Mouse (Mus musculus) adrenal gland, adult 2 months (tissue): ENCODE measurements around the gene Dusp16. TPM values are rescaled to one million over a fixed set of nuclear protein-coding genes. Genes with fewer than 3 reads are reported as not detected.
A peak's percentile ranks its signal among the peaks of the same experiment; 100 is the strongest.
"Not testable (repeated sequence)": the region's sequence is repeated elsewhere in the genome, so short reads cannot be mapped to it uniquely, and the experiment has no call there.

Source experiments
- DNase-seq: peaks from one replicate; pipeline ENCODE4 v3.0.0; 2021
- polyA plus RNA-seq: library from polyadenylated mRNA; depleted of rRNA; stranded (reverse); fragments of >200 nt; gene quantifications from 2 replicates; pipeline ENCODE4 v1.2.3, GENCODE M21; 2012; rRNA removed
- total RNA-seq, 2 experiments: library from RNA; stranded (reverse); gene quantifications; 2 replicates each; pipeline ENCODE4 v1.2.3; 2021

The Dusp16 gene
- total and polyA plus RNA-seq, 3 experiments, result 19.8 to 28.6 (median 22.7) TPM

GRCm38 (mm10) chr6:134700451-134701210 is 91.8 kb downstream of the Dusp16 start:
- peak; percentile 75 for DNase-seq

DNA sequence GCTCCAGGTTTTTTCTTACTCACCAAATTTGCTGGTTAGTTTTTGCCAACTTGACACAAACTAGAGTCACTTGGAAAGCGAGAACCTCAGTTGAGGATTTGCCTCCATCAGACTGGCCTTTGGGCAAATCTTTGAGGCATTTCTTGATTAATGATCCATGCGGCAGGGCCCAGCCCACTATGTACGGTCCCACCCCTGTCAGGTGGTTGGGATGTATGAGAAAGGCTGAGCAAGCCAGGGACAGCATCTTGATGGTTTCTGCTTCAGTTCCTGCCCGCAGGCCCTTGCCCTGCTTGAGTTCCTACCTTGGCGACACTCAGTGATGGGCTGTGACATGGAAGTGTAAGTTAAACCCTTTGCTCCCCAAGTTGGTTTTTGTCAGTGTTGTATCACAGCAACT is 94.2 kb downstream of the Dusp16 start:
- no peak for DNase-seq

DNA sequence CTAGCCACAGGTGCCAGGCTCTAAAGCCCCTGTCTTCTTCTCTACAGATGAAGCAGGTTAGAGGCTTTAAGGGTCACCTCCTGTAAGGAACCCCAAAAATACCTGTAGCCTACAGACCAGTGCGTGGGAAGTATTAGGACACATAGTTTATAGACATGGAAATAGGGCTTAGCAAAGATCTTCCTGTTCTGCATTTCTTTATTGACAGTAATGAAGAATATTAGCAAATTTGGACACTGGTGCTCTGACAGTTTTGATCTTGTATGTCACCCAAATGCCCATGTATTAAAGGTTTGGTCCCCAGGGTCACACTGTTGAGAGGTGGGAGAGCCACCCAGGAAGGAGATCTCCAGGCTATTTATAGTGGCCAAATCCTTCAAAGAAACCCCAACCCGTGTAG is 95.9 kb downstream of the Dusp16 start:
- DNase-seq, result no peak

DNA sequence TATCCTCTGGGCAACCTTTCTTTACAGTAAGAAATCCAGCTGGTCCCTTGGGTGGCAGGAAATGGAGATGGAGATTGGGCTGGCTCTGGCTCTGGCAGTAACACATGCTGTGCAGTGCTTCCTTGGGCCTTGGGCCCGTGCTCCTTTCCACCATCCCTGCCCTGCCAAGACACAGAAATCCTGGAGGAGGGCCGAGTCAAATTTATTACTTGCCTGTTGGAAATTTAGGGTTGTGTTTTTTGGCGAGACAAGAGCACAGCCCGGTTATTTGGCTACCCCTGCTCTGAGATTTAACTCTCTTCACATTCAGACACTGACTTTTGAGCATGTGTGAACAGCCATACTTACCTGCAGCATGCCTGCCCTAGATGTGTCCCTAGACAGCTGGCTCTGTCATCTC is 96.3 kb downstream of the Dusp16 start:
- DNase-seq, result peak; percentile 57

DNA sequence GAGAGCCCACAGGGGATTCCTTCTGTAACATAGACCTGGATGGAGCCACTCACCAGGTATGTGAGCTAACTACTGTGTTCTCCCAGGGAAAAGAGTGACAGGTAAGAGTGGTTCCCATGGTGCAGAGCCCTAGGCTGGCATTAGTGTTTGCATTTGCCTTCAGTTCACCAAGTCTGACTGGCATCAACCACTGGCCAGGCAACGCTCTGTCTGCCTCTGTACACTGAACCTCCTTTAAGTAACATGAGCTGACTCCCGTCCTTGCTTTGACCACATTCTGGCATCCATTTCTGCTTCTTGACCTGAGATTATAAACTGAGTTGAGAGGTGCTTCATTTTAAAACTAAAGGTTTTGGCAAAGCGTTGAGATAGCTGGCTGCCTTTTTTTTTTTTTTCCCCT is 96.8 kb downstream of the Dusp16 start:
- DNase-seq, result no peak

DNA sequence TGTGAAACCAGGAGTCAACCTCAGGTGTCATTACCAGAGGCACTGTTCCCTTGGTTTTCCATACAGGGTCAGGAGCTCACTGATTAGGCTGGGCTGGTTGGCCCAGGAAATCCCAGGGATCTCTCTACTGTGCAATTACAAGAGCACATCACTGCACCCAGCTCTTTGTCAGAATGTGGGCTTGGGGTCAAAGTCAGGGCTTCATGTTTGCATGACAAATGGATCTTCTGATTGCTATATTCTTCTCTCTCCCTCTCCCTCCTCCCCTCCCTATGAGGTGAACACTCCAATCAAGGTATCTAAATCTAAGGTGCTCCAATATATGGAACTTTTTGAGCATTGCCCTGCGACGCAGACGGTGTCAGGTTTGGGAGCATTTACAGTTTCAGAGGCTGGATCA is 97.4 kb downstream of the Dusp16 start:
- DNase-seq, result no peak

DNA sequence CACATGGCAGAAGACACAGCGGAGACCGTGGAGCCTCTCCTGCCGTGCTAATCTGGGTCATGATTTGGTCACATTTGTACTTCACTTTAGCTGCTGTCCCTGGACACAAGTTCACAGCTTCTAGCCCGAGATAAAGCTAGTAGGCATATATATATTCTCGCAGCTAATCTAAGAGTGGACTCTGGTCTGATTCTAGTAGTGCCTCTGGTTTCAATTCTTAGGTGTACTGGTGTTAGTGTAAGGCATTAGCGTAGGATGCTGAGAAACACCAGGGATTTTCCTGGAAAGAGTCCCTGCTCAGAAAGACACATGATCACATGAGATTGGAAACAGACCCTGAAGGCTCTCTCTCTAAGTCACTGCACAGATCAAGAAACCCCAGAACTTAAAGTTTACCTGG is 97.9 kb downstream of the Dusp16 start:
- no peak for DNase-seq

DNA sequence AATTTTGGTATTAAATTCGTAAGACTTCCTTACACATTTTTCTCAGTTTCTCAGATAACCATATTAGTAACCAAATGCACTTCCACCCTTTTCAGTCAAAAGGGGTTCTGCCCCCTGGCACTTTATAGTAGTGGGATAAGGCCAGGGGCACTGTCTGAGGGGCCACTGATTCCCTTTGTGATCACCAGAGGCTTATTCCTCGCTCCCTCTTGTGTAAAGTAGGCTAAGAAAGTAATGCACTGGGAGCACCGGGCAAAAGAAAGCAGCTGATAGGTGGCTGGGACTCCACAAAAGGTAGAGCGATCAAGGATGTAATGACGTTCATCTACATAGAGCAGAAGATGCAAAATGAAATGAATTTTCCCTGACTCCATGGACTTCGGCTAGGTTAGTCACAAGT is 106.9 kb downstream of the Dusp16 start:
- DNase-seq, result no peak

DNA sequence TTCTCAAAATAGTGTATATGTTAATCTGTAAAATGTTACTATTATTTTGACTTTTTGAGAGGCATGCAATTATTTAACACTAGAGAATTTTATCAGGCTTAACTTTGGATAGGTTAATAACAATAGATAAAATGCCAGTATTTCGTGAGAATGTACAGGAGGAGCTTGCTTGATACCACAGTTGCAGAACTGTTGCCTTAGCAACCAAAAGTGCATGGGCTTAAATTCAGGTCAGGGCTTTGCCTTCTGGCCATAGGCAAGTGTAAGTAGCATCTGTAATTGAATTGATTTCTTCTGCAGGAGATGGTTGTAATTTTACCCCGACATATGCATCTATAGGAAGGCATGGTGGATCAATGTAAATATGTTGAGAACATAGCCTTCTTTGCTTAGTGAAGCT is 107.4 kb downstream of the Dusp16 start:
- no peak for DNase-seq

- no peak for DNase-seq
Observed at GRCm38 (mm10) chr6:134684354-134684915, 108.0 kb downstream of the Dusp16 start.

- DNase-seq, result not testable (repeated sequence)
Observed at GRCm38 (mm10) chr6:134679330-134679729, 113.1 kb downstream of the Dusp16 start.

GRCm38 (mm10) chr6:134678037-134678436 is 114.4 kb downstream of the Dusp16 start:
- DNase-seq, result no peak

- no peak for DNase-seq
Observed at GRCm38 (mm10) chr6:134677504-134677903, 114.9 kb downstream of the Dusp16 start.

- not testable (repeated sequence) for DNase-seq
Observed at GRCm38 (mm10) chr6:134673712-134674111, 118.7 kb downstream of the Dusp16 start.

DNA sequence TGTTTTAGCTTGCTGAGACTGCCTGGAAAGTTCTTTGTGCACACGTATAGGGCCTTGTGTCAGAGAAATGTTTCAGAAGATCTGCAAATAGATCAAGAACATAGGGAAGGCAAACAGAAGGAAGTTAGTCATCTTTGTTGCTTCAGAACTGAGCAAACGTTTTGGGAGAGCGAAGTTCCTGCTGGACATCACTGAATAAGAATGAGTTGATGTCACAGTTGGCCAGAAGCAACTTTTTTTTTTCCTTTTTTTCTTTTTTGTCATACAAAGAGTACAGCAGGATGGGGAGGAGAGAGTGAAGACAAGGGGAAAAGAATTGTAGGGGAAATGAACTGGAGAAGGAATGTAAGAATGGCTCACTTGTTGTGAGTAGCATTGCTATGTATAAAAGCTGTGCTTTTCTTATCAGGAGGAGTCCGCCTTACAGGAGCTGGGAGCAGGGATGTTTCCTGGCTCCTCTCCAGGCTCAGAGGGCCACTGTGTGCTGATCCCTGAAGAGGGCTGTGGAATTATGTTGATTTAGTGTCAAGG is 121.5 kb downstream of the Dusp16 start:
- DNase-seq, result peak; percentile 28

- DNase-seq, result no peak
Observed at GRCm38 (mm10) chr6:134669179-134669865, 123.1 kb downstream of the Dusp16 start.

DNA sequence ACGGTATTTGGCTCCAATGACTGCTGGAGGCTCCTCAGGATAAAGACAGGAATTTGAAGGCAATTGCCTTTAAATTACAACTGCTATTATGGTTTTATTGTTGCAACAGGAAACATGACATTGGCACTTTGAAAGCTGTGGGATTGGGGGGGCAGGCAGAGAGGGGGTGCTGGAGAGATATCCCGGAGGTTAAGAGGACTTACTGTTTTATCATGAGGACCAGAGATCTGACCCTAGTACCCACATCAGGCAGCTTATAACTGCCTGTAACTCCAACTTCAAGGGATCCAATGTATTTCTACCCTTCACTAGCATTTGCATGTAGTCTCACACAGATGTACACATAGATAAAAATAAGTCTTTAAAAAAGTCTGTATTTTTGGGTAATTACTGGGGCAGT is 123.9 kb downstream of the Dusp16 start:
- no peak for DNase-seq

- DNase-seq, result no peak
Observed at GRCm38 (mm10) chr6:134665817-134666216, 126.6 kb downstream of the Dusp16 start.

Other genes with a start within 250 kb of the Dusp16 start
- 10 to 100 TPM; 71.1 to 71.2 TPM for gene Lrp6, start 225.7 kb downstream of the Dusp16 start, total RNA-seq
- 27.1 and 44.6 TPM in 2 replicates for gene Lrp6, start 225.7 kb downstream of the Dusp16 start, polyA plus RNA-seq
- gene Mansc1, start 160.1 kb downstream of the Dusp16 start, total RNA-seq, result 1 to 10 TPM; 2.9 to 6.3 TPM
- gene Mansc1, start 160.1 kb downstream of the Dusp16 start, polyA plus RNA-seq, result 2.6 and 3.7 TPM in 2 replicates
- gene Borcs5, start 153.1 kb downstream of the Dusp16 start, total RNA-seq, result 10 to 100 TPM; 11.9 to 20.5 TPM
- 53.5 and 57.0 TPM in 2 replicates for gene Borcs5, start 153.1 kb downstream of the Dusp16 start, polyA plus RNA-seq
- 10 to 100 TPM; 24.3 to 42.2 TPM for gene Crebl2, start 37.5 kb upstream of the Dusp16 start, total RNA-seq
- gene Crebl2, start 37.5 kb upstream of the Dusp16 start, polyA plus RNA-seq, result 6.2 and 6.6 TPM in 2 replicates
- 1 to 10 TPM; 5.2 to 8.6 TPM for gene Gpr19, start 106.0 kb upstream of the Dusp16 start, total RNA-seq
- 9.6 and 9.9 TPM in 2 replicates for gene Gpr19, start 106.0 kb upstream of the Dusp16 start, polyA plus RNA-seq
- 10 to 100 TPM; 41.5 to 42.2 TPM for gene Cdkn1b, start 127.8 kb upstream of the Dusp16 start, total RNA-seq
- 24.5 and 31.9 TPM in 2 replicates for gene Cdkn1b, start 127.8 kb upstream of the Dusp16 start, polyA plus RNA-seq
- 1 to 10 TPM; 3.9 to 4.7 TPM for gene Apold1, start 189.1 kb upstream of the Dusp16 start, total RNA-seq
- 2.0 TPM in 2 replicates for gene Apold1, start 189.1 kb upstream of the Dusp16 start, polyA plus RNA-seq
- 10 to 100 TPM; 57.9 to 61.4 TPM for gene Ddx47, start 219.0 kb upstream of the Dusp16 start, total RNA-seq
- 21.7 and 23.0 TPM in 2 replicates for gene Ddx47, start 219.0 kb upstream of the Dusp16 start, polyA plus RNA-seq